Mouse (Mus musculus) ovary, postnatal 36 days (tissue): ENCODE data around the gene Col4a4.
A peak's percentile ranks its signal among the peaks of the same experiment; 100 is the strongest.

Experiments used
- DNase-seq: peaks from one replicate; pipeline ENCODE4 v3.0.0; 2022; ENCODE audit warnings: low spot score, mixed read lengths

Col4a4 gene

DNA sequence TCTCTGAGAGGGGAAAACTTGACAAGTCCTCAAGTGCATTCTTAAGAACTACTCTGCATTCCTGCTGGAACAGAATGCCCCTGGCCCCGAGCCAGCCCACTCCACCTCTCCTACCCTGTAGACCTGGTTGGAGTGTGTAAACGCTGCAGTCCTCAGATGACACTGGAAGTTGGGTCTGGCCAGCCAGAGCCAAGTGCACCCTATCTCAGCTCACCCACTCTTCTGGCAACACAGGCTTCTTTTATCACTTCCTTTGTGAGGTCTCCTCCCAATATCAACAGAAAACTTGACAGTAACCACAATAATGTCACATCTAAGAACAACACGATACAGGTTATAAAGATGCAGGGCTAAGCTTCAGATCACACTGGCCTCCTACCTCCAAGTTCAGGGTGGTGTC lies 8.7 kb downstream of the Col4a4 start:
- DNase-seq, result peak; percentile 64

- no peak for DNase-seq
Measured at GRCm38 (mm10) chr1:82577339-82577738, 9.3 kb downstream of the Col4a4 start.

DNA sequence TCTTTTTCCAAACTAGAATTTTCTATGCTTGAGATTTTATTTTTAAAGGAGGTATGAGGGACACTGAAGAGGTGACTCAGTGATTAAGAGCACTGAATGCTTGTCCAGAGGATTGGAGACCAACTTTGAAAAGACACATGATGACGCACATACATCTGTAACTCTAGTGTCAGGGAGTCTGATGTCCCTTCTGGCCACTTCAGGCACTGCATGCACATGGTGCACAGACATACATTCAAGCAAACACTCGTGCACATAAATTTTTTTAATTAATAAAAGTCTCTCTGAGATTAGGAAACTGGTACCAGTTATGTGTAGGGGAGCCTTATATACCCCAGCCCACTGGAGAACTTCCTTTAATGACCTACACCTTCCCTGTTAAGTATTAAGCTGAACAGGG lies 10.5 kb downstream of the Col4a4 start:
- DNase-seq, result no peak

DNA sequence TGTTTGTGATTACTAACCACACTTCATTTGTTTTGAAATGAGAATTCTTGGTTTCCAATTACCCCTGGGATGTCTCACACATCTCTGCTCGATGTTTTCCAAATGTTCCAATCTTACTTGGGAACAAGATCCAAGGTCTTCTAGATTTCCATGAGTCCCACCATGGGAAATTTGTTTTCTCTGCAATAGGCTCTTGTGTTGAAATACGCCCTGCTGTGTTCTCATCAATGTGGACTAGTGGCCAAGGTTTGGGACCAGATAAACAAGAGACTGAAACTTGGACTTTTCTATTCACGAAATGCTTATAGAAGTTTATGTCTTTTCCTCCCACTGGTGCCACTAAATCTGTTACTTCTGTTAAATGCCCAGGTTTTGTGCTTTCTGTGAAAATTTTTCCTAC lies 11.0 kb downstream of the Col4a4 start:
- DNase-seq, result no peak

GRCm38 (mm10) chr1:82571758-82572157 lies 14.9 kb downstream of the Col4a4 start:
- no peak for DNase-seq

DNA sequence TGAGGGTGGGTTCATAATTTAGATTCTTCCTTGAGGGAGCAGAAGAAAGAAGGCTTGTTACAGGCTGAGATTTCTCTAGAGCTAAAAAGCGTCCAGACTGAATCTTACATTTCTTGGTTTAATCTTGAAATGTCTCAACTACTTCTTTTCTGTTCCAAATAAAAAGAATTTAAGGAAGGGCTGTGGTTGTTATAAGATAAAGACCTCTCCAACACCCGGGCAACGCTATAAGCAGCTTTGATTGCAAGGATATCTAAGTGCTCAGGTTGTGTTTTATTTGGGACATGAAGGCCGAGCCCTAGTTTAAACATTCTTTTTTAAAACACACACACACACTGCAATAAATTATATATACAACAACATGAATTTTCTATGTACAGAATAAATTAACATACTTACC lies 17.2 kb downstream of the Col4a4 start:
- no peak for DNase-seq

- no peak for DNase-seq
Measured at GRCm38 (mm10) chr1:82560223-82560622, 26.4 kb downstream of the Col4a4 start.

DNA sequence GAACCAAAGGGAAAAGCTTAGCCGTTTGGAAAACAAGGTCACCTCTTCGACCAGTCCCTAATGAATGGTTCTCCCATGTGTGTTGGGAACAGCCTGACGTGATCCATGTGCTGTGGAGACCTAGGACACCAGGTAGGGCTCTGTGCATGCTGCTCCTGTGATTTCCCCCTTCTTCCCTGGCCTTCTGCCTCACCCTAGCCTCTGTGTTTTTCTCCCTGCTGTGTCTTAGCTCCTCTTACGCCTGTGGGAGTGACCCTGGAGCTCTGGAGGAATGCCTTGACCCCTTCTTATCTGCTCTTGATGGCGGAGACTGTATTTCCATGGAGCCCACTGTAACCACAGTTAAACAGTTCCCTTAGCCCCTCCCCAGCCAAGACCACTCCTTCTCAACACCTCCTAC lies 31.8 kb downstream of the Col4a4 start:
- peak; percentile 12 for DNase-seq

GRCm38 (mm10) chr1:82554443-82554850 lies 32.2 kb downstream of the Col4a4 start:
- DNase-seq, result peak; percentile 15

GRCm38 (mm10) chr1:82545199-82545960 lies 41.3 kb downstream of the Col4a4 start:
- DNase-seq, result no peak

DNA sequence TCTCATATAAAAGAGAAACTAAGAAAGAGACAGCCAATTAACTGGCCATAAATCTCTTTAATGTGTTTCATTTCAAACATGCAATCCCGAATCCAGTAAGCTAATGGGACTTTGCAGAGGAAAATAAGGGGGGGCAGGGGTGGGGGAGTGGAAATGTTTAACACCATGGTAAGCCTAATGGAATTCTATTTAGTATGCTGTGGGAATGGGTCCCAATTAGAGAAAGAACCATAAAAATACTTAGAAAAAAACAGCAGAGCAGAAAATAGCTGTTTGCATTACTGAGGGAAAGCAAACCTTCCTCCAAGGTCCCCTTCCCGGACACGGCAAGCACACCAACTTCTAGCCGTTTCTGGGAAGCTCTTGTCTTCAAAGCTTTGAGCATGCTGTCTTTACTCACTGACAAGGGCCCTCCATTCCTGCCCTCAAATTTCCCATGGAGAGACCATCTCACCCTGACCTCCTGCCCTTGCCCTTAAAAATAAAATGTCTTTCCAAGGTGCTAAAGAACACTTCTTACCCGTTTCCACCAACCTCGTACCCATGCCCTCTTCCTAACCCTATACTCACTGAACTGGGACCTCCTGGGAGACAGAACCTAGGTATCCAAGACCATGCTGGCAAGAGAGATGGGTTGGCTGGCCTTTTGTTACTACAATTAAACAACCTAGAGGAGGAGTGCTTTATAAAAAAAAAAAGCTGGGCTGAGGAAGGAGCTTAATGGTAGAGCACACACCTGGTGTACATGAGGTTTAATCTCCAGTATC lies 42.0 kb downstream of the Col4a4 start:
- DNase-seq, result no peak

DNA sequence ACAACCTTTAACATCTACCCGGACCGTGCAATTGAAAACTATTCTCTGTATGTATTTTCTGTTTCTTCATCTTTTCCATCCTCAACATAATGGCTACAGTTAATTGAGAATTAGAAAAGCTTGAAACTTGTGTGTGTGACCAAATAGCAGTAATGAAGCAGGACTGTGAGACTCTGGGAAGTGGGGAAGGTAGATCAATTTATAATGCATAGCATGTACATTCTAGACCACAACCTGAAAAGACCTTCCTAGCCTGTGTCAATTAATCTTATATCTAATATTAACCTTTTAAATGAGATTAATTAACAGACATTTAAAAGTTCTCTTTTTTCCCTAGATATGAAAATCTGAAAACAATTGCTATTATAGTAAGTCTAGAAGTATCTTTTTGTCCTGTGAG lies 42.7 kb downstream of the Col4a4 start:
- no peak for DNase-seq

DNA sequence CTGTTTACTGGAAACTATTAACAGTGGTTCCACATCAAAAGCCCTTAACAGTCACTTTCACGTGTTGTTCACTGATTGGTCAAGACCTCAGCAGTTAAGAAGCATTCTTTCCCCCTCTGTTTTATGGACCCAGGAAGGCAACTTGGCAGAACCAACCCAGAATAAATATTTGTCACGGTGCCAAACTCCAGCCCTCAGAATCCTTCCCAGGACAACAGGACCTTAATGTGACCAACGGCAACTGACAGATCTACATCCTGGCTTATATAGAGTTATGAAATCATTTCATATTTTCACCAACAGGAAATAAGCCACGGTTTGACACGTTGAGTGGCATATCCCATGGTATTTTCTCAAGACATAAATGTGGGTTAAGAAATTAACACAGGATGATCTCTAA lies 46.6 kb downstream of the Col4a4 start:
- no peak for DNase-seq

GRCm38 (mm10) chr1:82537848-82538247 lies 48.8 kb downstream of the Col4a4 start:
- DNase-seq, result no peak

DNA sequence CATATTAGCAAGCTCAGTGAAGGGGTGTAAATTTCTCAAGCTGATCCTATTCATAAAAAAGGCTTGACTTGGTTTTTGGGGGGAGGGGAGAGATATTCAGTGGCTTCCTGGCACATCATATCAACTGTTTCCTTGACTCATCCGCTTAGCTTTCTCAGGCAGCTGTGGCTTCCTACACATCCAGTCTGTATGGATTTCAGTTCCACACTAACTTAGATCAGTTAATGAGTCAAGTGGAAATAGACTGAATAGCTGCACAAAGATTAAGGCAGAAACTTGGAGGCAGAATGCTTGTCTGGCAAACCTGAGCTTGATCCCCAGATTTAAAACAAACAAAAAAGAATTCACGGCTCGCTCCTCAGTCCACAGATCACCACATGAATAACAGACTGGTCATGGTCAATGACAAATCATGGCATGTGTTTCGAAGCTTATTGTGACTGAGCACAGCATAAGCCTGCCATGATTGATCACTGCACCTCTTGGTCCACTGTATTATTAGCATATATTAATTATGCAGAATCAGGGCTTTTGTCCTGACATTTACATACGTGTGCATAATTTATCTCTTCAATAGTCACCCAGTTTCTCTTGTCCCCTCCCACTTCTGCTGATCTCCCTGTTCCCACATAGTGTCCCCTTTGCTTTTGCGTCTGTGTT lies 50.0 kb downstream of the Col4a4 start:
- no peak for DNase-seq

GRCm38 (mm10) chr1:82527931-82528330 lies 58.7 kb downstream of the Col4a4 start:
- no peak for DNase-seq

- DNase-seq, result no peak
Measured at GRCm38 (mm10) chr1:82491954-82492353, 94.7 kb downstream of the Col4a4 start.

GRCm38 (mm10) chr1:82486371-82486770 lies 100.3 kb downstream of the Col4a4 start:
- no peak for DNase-seq

- no peak for DNase-seq
Measured at GRCm38 (mm10) chr1:82482371-82482770, 104.3 kb downstream of the Col4a4 start.

- DNase-seq, result no peak
Measured at GRCm38 (mm10) chr1:82479696-82480487, 106.8 kb downstream of the Col4a4 start.

GRCm38 (mm10) chr1:82476746-82477145 lies 109.9 kb downstream of the Col4a4 start:
- DNase-seq, result no peak

- DNase-seq, result no peak
Measured at GRCm38 (mm10) chr1:82476256-82476655, 110.4 kb downstream of the Col4a4 start.
